Mouse (Mus musculus) kidney, postnatal 4 days (tissue): ENCODE results near the gene Lrig2.

ENCODE experiments used
- DNase-seq, 2 experiments: peaks; one replicate each; pipeline ENCODE4 v3.0.0; 2021; ENCODE audit warnings: mixed read lengths in 2 of 2

Gene Lrig2

DNA sequence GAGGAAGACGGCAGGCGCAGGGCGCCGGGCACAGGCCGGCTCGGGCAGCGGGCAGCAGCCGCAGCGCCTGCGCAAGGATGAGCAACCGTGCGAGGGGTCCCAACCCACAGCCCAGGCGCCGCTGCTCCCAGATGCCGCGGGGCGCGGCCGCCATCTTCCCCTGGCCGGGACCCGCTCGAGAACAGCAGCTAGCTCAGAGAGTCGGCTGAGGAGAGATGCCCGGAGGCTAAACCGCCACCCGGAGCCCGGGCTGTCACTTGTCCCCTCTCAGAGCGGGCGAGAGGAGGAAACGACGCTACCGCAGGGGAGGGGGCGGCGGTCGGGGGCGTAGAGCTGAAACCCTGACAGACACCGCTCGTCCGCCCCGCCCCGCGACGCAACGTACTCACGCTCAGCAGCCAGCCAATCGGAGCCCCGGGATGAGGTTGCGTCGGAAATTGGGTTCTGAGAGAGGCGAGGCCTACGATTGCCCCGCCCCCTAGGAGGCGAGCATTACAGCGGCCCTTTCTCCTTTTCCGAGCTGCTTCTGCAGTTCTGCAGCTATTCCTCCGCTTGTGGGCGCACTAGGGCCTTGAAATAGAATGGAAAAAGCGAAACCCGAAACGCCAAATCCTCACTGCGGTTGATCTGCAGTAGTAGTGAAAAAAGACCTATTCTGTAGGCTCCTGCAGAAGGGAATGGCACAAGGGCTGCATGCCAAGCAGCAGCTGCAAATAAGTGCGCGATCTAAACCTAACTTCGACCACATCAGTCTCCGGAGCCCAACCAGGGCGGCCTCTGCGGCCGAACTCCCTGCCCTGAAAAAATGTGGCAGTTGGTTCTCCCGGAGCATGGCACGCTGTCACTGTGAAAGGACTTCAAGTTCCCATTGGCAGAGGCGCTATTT lies at the start of gene Lrig2:
TSS of gene Lrig2 (minus strand) at position 381 of the 886 bp plus-strand sequence.
- peak; percentile 99 to 100 for DNase-seq

DNA sequence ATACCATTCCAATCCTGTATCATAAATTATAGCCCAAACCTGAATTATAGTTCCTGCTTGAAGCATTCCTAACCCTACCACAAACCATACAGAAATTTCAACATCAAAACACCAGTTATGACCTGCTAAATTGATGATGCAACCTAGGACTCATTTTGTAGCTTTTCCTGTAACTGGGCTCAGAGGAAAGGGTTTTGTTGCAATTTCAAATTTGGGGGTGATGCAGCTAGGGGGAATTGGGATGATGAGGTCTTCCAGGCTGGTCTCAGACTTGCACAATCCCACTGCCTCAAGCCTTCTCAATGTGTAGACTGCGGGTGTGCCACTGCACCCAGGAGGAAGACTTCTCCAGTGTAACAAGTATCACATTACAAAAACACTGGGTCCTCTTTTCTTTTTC lies 44.9 kb upstream of the Lrig2 start:
- no peak for DNase-seq

DNA sequence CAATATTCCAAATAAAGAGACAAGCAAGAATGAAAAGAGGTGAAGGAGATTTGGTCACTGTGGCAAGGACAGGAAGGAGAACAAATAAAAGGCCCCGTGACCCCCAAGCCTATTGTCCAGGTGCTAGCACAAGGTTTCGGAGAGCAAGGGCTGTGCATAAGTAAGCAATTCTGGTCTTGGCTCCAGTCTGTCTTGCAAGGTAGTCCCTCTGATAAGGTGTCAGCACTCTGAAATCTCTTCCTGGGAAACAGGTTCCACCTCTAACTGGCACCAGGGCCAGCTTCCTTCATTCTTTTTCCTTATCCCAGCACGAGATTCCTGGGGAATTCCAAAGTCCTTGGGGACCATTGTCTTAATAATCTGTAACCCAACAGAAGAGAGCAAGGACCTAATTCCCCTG lies 38.9 kb upstream of the Lrig2 start:
- DNase-seq: no peak

DNA sequence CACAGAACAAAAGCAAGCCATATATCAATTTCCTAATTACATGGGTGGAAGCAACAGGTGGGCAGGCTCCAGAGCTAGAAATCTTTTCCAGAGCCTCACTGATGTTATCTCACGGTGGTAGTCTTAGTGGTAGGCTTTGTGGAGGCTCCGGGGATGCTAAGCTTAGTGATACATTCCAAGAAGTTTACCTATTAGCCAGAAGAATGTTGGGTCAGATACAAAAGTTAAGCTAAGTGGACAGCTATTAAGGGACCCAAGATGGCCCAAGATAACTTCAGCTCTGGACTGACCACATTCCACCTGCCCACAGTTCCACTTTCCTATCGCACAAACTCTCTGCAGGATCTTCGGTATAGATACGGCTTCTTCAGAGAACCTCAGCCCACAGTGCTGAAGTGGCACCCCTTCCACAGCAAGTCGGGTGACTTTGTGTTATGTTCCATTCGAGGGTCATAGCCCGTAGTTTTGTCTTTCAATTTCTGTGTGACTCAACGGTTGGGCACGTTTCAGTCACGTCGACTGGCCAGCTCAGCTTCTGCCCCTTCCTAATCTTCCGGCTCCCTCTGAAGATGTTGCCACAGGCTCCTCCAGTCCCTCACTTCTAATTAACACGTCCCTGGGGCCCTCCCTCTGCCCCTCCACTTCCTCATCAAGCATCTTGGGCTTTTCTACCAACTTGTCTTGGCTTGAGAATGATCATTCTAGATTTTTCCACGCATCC lies 36.8 kb upstream of the Lrig2 start:
- DNase-seq: peak; percentile 4 to 15

DNA sequence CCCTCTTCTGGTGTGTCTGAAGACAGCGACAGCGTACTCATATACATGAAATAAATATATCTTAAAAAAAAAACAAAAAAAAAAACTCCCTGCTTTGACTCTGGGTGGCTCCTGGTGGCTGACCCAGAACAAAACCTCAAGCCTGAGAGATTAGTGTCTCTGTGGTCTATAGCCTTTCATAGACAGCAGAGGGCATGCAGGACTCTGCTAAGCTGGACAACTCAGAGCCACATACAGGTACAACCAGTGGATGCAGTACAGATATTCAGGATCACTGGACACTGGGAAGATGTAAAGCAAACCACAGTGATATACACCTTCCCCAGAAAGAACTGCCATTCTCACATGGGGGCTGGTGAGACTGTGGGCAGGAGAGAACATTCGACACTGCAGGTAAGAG lies 32.1 kb upstream of the Lrig2 start:
- peak in 1 of 2 experiments; percentile 7 for DNase-seq

DNA sequence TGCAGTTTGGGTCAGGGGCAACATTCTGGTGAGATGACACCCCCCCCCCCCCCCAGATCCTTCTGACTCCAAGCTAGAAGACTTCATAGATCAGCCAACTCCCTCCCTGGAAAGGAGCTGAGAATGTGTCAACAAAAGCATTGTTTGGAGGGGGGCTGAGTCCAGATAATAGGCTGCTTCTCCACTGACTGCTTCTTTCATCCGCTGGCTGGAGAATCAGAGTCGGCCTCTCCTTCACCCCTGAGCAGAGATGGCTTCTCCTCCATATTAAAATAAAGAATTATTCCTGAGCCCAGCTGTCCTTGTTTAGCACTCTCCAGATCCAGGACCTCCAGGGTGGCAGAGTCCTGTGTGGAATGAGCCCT lies 30.3 kb upstream of the Lrig2 start:
- DNase-seq: peak; percentile 12 to 24

DNA sequence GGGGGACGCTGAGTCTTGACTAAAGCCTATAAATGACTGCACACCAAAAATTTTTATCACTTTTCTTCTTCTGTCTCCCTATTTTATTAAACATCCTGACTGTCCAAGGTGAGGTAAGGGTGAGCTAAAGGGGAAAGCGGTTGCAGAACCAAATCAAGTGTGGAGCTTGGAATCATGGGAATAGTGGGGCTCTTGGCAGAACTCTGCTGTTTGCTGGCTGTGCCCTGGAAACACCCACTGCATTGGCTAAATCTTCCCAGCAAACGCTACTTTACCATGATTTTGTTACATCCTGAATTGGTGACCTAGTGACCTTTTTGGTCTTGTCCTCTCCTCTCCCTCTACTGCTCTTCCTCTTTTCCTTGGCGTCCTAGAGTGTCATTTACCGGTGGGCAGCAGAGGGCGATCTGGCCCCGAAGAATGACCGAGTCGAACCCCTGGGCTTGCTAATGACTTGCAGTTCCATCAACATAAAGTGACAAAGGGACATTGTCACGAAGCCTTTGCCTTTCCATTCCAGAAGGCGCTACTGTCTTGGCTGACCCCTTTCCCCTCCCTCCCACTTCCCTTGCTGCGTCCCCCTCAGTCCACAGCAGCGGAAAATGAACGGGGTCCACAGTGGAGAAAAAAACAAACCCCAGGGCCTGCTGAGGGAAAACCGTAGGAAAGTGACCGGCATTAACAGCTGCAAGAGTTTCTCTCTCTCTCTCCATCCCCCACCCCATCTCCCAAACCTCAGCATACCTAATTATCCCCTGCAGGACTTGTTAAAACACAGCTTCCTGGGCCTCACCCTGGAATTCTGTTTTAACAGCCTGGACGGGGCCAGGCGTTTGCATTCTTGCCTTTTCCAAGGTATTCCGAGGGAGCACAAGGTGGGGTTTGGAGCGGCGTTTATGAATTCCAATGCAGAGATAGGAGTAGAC lies 29.7 kb upstream of the Lrig2 start:
- DNase-seq: peak; percentile 81 to 85

DNA sequence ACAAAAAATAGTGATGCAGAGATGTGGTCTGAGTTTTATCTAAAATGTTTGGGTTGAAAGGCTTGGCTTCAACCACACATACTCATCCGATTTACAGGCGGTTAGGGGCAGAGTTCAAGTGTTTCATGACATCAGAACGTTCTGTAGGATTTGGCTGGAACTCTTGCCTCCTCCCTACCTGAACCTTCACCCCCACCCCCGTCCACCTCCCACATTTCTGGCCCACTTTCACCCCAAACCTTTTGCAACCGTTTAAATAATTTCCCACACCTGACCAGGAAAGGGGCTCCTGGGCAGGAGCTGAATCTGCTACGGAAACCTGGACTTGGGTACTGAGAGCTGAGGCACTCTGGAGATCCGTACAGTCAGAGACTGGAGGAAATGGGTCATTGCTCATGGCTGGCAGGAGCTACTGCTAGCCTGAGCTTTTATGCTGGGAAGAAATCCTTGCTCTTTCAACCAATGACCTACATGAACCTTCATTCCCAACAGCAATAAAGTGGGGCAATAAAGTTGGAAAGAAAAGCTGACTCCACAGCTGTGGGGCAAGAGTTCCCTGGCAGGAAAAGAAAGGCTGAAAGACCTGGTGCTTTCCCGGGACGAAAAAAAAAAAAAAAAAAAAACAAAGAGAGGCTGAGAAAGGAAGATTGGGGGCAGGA lies 28.9 kb upstream of the Lrig2 start:
- peak in 1 of 2 experiments; percentile 29 for DNase-seq

DNA sequence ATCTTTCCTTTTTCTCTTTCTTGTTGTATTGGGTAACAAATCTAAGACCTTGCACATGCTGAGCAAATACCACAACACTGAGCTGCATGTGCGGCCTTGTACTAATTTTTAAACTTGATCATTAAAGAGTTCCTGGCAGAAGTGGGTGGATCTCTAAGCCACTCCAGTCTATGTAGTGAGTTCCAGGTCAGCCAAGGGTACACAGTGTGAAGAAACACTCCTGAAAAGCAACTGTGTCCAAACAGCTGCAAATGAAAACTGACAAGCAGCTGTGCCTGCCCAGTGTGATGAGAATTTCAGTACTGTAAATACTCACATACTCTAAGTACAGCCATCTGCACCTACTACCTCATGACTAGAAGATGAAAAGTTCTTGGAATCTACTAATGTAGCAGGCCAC lies 21.5 kb upstream of the Lrig2 start:
- no peak for DNase-seq

DNA sequence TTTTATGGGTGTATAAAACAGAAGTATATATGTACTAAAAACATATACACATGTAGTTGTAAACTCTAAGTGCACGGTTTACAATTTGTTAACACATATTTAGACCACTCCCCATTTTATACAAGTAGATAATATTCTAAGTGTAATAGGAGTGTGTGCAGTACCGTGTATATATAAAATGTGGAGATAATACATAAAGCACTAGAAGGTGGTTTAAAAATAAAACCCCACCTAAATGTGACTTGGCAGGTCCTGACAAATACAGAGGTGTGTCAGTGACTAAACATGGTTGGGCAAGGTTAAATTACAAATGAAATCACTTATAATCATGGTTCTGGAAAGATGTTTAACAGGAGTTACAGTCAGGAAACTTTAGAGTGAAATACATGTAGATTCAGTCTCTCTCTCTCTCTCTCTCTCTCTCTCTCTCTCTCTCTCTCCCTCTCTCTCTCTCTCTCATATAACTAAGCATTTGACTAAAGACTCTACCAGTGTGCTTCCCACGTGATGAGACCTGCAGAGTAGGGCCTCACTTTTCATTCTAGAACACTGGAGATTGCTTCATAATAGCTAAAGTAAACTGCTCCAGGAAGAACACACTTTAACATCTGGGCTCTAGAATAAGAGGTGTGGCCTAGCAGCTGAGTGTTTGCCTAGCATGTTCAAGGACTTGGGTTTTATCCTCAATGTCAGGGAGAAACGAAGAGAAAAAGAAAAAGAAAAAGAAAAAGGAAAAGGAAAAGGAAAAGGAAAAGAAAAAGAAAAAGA lies 14.6 kb upstream of the Lrig2 start:
- no peak for DNase-seq

DNA sequence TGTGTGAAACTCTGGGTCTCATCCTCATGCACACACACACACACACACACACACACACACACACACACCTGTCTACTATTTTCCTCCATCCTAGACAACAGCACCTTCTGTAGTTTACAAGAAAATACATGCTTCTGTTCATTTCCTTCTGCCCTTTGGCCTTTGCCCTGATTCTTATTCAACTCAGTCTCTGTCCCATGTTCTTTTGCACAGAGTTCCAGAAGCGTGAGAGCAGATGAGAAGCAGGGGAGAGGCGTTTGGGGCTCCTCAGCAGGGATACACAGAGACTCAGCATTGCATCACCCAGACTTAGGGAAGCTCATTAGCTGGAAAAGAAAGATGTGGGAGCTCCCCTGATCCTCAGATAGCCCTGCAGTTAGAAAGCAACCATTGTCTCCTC lies 13.8 kb upstream of the Lrig2 start:
- no peak for DNase-seq

DNA sequence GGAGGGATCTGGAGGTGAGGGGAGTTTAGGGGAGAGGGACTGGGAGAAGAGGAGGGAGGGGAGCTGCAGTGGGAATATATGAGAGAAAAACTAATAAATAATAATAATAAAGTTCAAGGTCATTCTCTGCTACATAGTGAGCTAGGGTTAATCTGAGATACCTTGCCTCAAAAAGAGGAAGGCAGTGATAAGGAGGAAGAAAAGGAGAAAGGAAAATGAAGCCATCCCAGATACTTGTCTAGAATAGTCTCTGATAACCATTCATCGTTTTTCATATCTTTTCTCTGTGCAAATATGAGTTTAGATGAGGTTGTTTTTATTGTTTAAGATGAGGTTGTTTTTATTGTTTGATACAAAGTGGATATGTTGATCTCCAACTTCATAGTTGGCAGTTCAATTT lies 13.3 kb upstream of the Lrig2 start:
- DNase-seq: no peak

DNA sequence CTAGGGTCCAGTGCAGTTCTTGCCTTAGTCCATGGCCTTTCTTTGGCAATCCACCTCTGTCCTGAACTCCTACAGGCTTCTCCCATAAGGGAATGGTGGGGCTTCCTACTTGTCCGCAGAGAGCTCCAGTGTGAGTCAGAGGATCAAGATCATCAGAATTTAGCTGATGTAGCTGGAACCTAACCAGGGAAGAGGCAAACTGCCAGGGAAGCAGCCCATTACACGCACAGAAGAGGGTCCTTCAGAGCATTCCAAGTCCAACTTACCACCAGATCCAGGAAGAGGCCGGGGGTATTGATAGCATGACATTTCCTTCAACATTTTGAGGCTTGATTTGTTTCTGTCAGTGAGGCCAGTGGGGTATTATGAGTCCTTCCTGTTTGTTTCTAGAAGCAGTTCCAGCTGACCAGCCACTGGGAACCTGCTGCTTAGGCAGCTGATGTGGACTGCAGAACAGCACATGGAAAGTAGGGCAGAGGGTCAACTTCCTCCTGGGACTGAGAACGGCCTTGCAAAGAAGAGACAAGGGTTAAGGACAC lies 11.7 kb upstream of the Lrig2 start:
- DNase-seq: peak; percentile 37 to 70

DNA sequence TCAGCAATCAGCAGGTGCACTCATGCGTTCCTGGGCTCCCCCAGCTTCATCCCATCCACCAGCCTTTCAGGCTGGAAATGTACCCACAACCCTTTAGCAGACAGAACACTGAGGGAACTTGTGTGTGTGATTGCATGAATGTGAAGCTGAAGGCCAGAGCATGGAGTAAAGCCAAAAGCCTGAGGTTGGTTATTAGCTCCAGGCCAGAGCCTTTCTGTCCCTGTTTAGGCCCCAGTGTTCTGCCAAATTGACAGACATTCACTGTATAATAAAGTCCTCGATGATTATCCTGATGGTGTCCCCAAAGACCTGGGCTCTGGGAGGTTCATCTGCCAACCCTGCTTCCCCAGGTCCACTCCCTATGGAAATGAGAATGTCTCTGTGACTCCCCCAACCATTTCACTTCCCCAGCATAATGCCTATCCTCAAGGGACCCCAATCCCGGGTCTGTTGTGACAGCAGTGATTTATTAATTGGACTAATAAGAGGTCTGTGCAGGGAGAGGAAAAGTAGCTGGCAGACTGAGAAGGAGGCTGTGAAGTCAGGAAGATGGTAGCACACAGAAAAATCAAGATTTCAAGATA lies 9.7 kb upstream of the Lrig2 start:
- peak in 1 of 2 experiments; percentile 5 for DNase-seq

DNA sequence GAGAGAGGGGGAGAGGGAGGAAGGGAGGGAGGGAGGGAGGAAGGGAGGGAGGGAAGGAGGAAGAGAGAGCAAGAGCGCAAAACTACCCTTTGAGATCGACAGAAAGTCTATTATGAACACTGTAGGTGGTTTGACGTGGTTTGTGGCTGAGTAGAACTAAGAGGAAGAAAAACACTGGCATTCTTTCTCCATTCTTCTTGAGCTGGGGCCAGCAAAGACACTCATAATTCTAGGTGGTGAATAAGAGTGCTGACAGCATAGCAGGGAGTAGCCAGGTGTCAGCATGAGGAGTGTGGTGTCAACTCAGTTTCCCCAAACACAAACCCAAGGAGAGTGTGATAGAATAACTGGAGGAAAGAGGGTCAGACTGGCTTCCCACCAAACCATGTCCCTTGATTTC lies 8.8 kb upstream of the Lrig2 start:
- DNase-seq: no peak

DNA sequence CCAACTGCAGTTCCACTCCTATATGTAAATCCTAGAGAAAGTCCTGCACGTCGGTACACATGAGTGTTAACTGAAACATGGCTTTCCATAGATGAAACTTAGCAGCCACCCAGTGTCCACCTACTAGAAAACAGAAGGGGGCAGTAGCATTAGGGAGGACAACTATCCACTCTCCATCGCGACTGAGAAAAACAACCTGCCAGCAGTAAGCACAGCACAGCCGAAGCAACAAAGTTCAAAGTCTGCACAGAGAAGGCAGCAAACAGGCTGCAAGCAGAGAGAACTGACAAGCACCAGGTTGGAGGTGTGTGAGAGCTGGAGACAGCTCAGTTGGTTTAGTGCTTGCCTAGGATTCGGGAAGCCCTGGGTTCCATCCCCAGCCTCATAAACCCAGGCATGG lies 7.2 kb upstream of the Lrig2 start:
- DNase-seq: peak; percentile 17 to 52

DNA sequence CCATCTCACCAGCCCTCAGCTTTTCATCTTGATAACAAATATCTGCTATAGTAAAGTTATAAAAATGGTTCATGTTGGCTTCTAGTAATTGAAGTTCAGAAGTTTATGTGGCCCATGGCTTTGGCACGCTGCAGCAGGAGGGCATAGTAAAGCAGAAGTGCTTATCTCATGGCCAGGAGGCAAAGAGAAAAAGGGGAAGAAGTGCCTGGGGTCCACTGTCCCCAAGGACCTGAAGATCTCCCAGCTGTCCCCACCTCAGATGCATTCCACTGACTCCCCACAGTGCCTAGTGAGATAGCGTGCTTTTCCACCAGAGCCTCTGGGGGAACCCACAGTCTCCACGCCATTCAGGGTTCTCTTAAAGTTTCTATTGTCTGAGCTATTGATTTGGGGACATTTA lies 6.7 kb upstream of the Lrig2 start:
- no peak for DNase-seq

DNA sequence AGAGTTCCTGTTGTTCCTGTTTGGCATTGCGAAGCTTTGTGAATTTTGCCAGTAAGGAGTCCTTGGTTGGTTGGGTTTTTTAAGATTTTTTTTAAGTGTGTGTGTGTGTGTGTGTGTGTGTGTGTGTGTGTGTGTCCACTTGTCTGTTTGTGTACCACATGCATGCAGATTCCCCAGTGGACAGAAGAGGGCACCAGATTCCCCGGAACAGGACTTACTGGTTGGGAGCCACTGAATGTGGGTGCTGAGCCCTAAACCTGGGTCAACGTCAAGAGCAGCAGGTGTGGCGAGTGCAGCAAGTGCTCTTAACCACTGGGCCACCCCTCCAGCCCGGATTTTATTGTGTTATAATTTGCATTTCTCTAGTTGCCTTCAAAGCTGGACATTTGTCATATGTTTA lies 5.4 kb upstream of the Lrig2 start:
- peak in 1 of 2 experiments; percentile 23 for DNase-seq

DNA sequence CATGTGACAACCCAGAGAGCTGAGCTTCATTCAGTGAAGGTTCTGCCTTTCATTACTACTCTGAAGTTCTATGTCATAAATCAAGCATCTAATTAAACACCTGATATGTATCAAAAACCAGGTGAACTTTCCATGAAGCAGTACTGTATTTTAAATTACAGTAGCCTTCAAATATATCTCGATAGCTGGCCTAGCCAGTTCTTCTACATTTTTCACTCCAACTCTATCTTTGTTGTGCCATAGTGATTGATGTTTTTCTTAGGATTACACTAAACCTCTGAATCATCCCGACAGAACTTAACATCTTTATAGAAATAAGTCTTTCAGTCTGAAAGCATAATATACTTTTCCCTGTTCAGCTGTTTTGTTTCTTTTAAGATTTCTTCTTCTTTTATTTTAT lies 2.8 kb upstream of the Lrig2 start:
- DNase-seq: no peak

DNA sequence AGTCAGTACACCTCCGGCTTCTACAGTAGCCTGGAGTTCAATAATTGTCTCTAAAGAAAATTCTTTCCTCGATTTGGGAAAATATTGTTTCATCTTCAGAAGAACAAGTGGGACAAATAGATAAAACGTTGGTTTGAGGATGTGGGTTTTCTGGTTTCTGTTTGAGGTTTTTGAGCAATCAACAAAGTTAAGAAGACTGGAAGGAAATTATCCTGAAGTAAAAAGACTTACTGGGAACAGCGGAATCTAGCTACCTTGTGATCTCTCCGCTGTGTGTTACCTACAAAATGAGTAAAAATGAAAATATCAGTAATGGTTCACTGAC lies 668 bp upstream of the Lrig2 start:
- DNase-seq: no peak

DNA sequence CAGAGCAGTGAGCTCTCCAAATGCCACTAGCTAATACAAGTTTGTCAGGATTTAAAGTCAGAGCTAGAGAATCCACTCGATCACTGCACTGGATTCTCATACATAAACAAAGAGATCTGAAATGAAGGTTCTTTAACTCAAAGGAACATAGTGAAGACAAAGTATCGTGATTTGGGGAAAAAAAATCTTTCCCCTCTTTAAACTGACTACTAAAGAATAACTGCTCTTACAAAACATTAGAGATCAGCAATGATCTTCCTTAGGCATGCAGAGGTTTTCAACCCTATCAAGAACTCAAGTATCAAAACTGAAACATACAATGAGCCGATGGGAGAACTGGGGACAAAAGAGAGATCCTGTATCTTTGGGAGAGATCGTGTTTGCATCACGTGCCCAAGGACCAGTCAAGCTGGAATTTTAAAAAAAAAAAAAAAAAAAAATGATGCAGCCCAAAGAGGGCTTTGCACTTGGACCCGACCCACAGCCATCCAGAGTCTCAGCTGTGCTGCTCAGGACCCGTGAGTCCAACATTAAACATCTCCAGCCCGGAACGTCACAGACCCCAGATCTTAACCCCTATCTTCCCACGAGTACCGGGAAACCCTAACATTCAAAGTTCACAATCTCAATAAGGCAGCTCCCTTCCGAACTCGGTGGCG lies 818 bp downstream of the Lrig2 start:
- no peak for DNase-seq
